Mouse (Mus musculus) hindbrain, embryonic 11.5 days (tissue): ENCODE measurements at regions not wholly inside any gene's neighbourhood (a gene's known extent, or its start where the extent isn't known, plus 50 kb on each side); places are given as distances from the start of the nearest gene placed in this dataset.

ENCODE experiments used
- ATAC-seq: fragments of 200-750 bp; cut with Nextera tagmentation; 2 replicates; pipeline ENCODE4 v1.8.0; 2017; ENCODE audit warnings: mild to moderate bottlenecking, moderate TSS enrichment, moderate library complexity; ENCODE audit not compliant: low FRiP score
- DNase-seq: peaks from one replicate; pipeline ENCODE4 v3.0.0-alpha.2; 2015; ENCODE audit warnings: low spot score
- H3K27ac ChIP-seq: fragments of 300-500 bp; sonication (generic); 2 replicates; pipeline ENCODE4 v1.5.1; 2014; ENCODE audit warnings: mild to moderate bottlenecking, low read depth, low read length
- H3K27me3 ChIP-seq: fragments of 300-500 bp; sonication (generic); 2 replicates; pipeline ENCODE4 v1.6.1; 2014; ENCODE audit warnings: mild to moderate bottlenecking, low read length, moderate library complexity, mixed read lengths; ENCODE audit not compliant: control insufficient read depth, insufficient read depth
- H3K36me3 ChIP-seq: fragments of 300-500 bp; sonication (generic); 2 replicates; pipeline ENCODE4 v1.6.1; 2014; ENCODE audit warnings: mild to moderate bottlenecking, low read length, moderate library complexity, mixed read lengths; ENCODE audit not compliant: control insufficient read depth, insufficient read depth
- H3K4me1 ChIP-seq: fragments of 300-500 bp; sonication (generic); replicated peaks from 2 replicates; pipeline ENCODE4 v1.6.1; 2014; ENCODE audit warnings: low read length, mixed read lengths; ENCODE audit not compliant: control insufficient read depth, insufficient read depth
- H3K4me2 ChIP-seq: fragments of 300-500 bp; sonication (generic); replicated peaks from 2 replicates; pipeline ENCODE4 v1.6.1; 2014; ENCODE audit warnings: mild to moderate bottlenecking, low read depth, low read length
- H3K4me3 ChIP-seq: fragments of 300-500 bp; sonication (generic); 2 replicates; pipeline ENCODE4 v1.5.1; 2014; ENCODE audit warnings: low read depth, low read length
- H3K9ac ChIP-seq: fragments of 300-500 bp; sonication (generic); 2 replicates; pipeline ENCODE4 v1.6.1; 2014; ENCODE audit warnings: low read depth, low read length
- H3K9me3 ChIP-seq: fragments of 300-500 bp; sonication (generic); 2 replicates; pipeline ENCODE4 v1.6.1; 2016; ENCODE audit warnings: low read length; ENCODE audit not compliant: control insufficient read depth
- WGBS: fragments of 180-500 bp; shearing (Covaris S2); extraction: QIAGEN DNeasy Blood & Tissue Kit; methylation state at CpG from one replicate; pipeline ENCODE4 v1.1.7; 2014; 5-methylcytosine and 5-hydroxymethylcytosine counted together

GRCm38 (mm10) chr19:36178828-36179251, 58.9 kb upstream of the Ankrd1 start:
- DNase-seq: no peak
- H3K9ac ChIP-seq: no peak overlapping the region

GRCm38 (mm10) chr19:36180329-36180728, 60.4 kb upstream of the Ankrd1 start:
- 77% methylated on average over 7 of the region's 7 CpGs for WGBS
- ATAC-seq (no peak), DNase-seq (no peak)
- Histone ChIP-seq H3K4me3 (no peak overlapping the region), H3K27ac (no peak overlapping the region), H3K4me2 (no peak overlapping the region), H3K27me3 (no peaks in the 10 kb centered on the region), H3K4me1 (no peaks in the 10 kb centered on the region), H3K36me3 (no peaks in the 10 kb centered on the region), H3K9me3 (no peaks in the 10 kb centered on the region), H3K9ac (no peak overlapping the region)

More at GRCm38 (mm10) chr19:36178828-36179251, 58.9 kb upstream of the Ankrd1 start:
- no peaks in the 10 kb centered on the region for H3K9me3 ChIP-seq
- no peaks in the 10 kb centered on the region for H3K4me1 ChIP-seq
- ATAC-seq: no peak
- 73% methylated on average over 6 of the region's 6 CpGs for WGBS
- no peaks in the 10 kb centered on the region for H3K36me3 ChIP-seq
- H3K4me2 ChIP-seq: no peak overlapping the region
- no peak overlapping the region for H3K4me3 ChIP-seq
- no peak overlapping the region for H3K27ac ChIP-seq
- no peaks in the 10 kb centered on the region for H3K27me3 ChIP-seq

GRCm38 (mm10) chr19:36181535-36181934, 61.6 kb upstream of the Ankrd1 start:
- no peaks in the 10 kb centered on the region for H3K36me3 ChIP-seq
- no peak overlapping the region for H3K4me3 ChIP-seq
- DNase-seq (no peak), ATAC-seq (no peak)
- H3K27me3 ChIP-seq: no peaks in the 10 kb centered on the region
- H3K9me3 ChIP-seq: no peaks in the 10 kb centered on the region
- H3K27ac ChIP-seq: no peak overlapping the region
- no peak overlapping the region for H3K9ac ChIP-seq
- H3K4me1 ChIP-seq: no peaks in the 10 kb centered on the region
- WGBS: 60% methylated on average over 2 of the region's 2 CpGs
- no peak overlapping the region for H3K4me2 ChIP-seq

- Histone ChIP-seq H3K4me3 (no peak overlapping the region), H3K9me3 (no peaks in the 10 kb centered on the region), H3K27ac (no peak overlapping the region), H3K27me3 (no peaks in the 10 kb centered on the region), H3K4me1 (no peaks in the 10 kb centered on the region), H3K4me2 (no peak overlapping the region), H3K36me3 (no peaks in the 10 kb centered on the region), H3K9ac (no peak overlapping the region)
- ATAC-seq: peak; percentile 53; the same call in 1 of the 2 replicates
- WGBS: 36% methylated on average over 2 of the region's 2 CpGs
- peak; percentile 64 for DNase-seq
Observed at GRCm38 (mm10) chr19:36183127-36183526, 63.2 kb upstream of the Ankrd1 start.

- DNase-seq: no peak
- H3K4me2 ChIP-seq: no peak overlapping the region
- no peak overlapping the region for H3K27ac ChIP-seq
- ATAC-seq: no peak
- H3K4me3 ChIP-seq: no peak overlapping the region
- H3K4me1 ChIP-seq: no peaks in the 10 kb centered on the region
- 88% methylated on average over 5 of the region's 5 CpGs for WGBS
- H3K9me3 ChIP-seq: no peaks in the 10 kb centered on the region
- H3K9ac ChIP-seq: no peak overlapping the region
- no peaks in the 10 kb centered on the region for H3K36me3 ChIP-seq
- H3K27me3 ChIP-seq: no peaks in the 10 kb centered on the region
Observed at GRCm38 (mm10) chr19:36189662-36190061, 69.8 kb upstream of the Ankrd1 start.

GRCm38 (mm10) chr19:36191641-36192040, 71.7 kb upstream of the Ankrd1 start:
- no peak overlapping the region for H3K9ac ChIP-seq
- H3K27ac ChIP-seq: no peak overlapping the region
- DNase-seq (no peak), ATAC-seq (no peak)
- 93% methylated on average over 7 of the region's 7 CpGs for WGBS
- no peaks in the 10 kb centered on the region for H3K4me1 ChIP-seq
- no peak overlapping the region for H3K4me3 ChIP-seq
- H3K9me3 ChIP-seq: no peaks in the 10 kb centered on the region
- no peak overlapping the region for H3K4me2 ChIP-seq
- H3K27me3 ChIP-seq: no peaks in the 10 kb centered on the region
- no peaks in the 10 kb centered on the region for H3K36me3 ChIP-seq

- no peaks in the 10 kb centered on the region for H3K36me3 ChIP-seq
- DNase-seq (no peak), ATAC-seq (no peak)
- H3K27me3 ChIP-seq: no peaks in the 10 kb centered on the region
- no peaks in the 10 kb centered on the region for H3K4me1 ChIP-seq
- H3K27ac ChIP-seq: no peak overlapping the region
- H3K9ac ChIP-seq: no peak overlapping the region
- 95% methylated on average over 2 of the region's 2 CpGs for WGBS
- no peak overlapping the region for H3K4me2 ChIP-seq
- H3K9me3 ChIP-seq: no peaks in the 10 kb centered on the region
- no peak overlapping the region for H3K4me3 ChIP-seq
Observed at GRCm38 (mm10) chr19:36204269-36204668, 84.4 kb upstream of the Ankrd1 start.

GRCm38 (mm10) chr19:36204965-36205718, 85.2 kb upstream of the Ankrd1 start:
- H3K27ac ChIP-seq: no peak overlapping the region
- H3K4me1 ChIP-seq: no peaks in the 10 kb centered on the region
- no peaks in the 10 kb centered on the region for H3K27me3 ChIP-seq
- DNase-seq (no peak), ATAC-seq (no peak)
- H3K9ac ChIP-seq: no peak overlapping the region
- no peaks in the 10 kb centered on the region for H3K9me3 ChIP-seq
- H3K4me2 ChIP-seq: no peak overlapping the region
- H3K4me3 ChIP-seq: no peak overlapping the region
- 91% methylated on average over 8 of the region's 8 CpGs for WGBS
- no peaks in the 10 kb centered on the region for H3K36me3 ChIP-seq

GRCm38 (mm10) chr19:36207735-36208288, 87.9 kb upstream of the Ankrd1 start:
- Histone ChIP-seq H3K27me3 (no peaks in the 10 kb centered on the region), H3K4me2 (no peak overlapping the region), H3K9me3 (no peaks in the 10 kb centered on the region), H3K27ac (no peak overlapping the region), H3K36me3 (no peaks in the 10 kb centered on the region), H3K9ac (no peak overlapping the region), H3K4me3 (no peak overlapping the region), H3K4me1 (0 out of 2 replicates have a peak, but pooled peaks cover 2% of the 10 kb centered on the region)
- DNase-seq: no peak
- 54% methylated on average over 7 of the region's 7 CpGs for WGBS
- no peak for ATAC-seq
